Mouse (Mus musculus) T-helper 1 cell (primary cell): ENCODE results near the gene Ston2.

Experiments
- in situ Hi-C: fragments of 300-600 bp; cut with MboI, MseI; formaldehyde crosslinking; loops from one replicate; pipeline ENCODE4 v1.15.1; 2025; ENCODE audit warnings: high pct_unique_total_duplicates

The Ston2 gene

DNA sequence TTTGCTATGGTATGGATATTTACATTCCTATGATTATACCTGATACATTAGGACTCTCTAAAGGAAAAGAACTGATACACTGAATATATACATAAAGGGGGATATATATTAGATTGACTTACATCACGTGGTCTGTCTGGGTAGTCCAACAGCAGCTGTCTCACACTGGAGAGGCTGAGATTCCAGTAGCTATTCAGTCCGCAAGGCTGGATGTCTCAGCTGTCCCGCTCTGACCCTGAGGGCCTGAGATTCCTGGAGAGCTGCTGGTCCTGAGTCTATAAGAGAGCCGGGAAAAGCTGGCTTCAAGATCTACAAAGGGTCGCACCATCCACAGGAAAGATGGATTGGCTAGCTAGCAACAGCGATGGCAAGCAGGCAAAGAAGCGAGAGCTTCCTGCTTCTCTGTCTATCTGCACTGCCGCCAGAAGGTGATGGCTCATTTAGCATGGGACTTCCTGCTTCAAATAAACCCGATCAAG is at the start of gene Ston2:
Ston2 (minus strand) TSS at position 429 of the 479 bp plus-strand sequence.
- in situ Hi-C loops, result no loop called here

DNA sequence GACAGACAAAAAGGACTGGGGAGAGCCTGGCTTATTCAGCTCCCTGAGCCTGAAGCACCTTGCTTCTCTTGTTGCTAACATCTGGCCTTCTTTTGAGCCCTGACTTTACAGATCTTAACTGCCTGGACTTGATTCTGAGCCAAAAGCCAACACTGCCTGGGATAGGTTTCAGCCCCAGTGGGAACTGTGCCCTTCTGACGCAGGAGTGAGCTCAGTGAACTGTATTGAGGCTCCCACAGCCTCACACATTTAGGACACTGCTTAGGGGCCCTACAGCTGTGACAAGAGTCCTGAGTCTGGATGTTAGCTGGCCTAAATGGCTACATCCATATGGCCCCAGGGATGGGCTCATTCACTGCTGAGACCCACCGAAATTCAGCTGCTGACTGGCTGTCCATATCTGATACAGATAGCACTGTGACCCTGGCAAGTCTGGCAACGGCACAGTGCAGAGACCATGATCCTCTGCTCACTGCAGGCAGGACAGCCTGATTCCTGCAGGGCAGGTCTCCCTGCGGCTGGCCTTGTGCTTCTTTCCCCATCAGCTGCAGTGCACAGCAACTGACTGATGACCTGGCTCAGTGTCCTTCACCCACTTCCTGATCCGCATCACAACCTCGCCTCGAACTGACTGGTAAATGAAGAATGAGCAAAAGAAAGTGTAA is 49.3 kb upstream of the Ston2 start:
- in situ Hi-C loops, result no loop called here

- in situ Hi-C loops, result no loop called here
Measured at GRCm38 (mm10) chr12:91833939-91834333, 45.7 kb upstream of the Ston2 start.

GRCm38 (mm10) chr12:91833237-91833938 is 45.2 kb upstream of the Ston2 start:
- in situ Hi-C loops, result no loop called here

GRCm38 (mm10) chr12:91831410-91831809 is 43.2 kb upstream of the Ston2 start:
- in situ Hi-C loops, result no loop called here

GRCm38 (mm10) chr12:91820461-91820860 is 32.3 kb upstream of the Ston2 start:
- in situ Hi-C loops, result no loop called here

DNA sequence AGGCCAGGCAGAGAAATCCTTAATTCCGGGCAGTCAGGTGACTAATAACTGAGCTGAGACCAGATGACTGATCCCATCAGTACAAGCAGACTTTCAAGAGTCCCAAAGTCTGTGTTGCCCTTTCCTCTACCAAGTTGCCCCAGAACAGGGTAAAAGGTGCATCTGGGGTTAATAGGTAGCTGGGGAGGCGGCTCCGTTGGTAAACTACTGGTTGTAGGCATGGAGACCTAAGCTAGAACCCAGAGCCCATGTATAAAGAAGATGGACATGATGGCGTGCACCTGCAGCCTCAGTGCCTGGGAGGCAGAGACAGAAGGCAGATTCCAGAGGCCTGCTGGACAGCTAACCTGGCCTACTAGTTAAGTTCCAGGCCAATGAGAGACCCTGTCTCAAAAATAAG is 30.5 kb upstream of the Ston2 start:
- in situ Hi-C loops, result no loop called here

DNA sequence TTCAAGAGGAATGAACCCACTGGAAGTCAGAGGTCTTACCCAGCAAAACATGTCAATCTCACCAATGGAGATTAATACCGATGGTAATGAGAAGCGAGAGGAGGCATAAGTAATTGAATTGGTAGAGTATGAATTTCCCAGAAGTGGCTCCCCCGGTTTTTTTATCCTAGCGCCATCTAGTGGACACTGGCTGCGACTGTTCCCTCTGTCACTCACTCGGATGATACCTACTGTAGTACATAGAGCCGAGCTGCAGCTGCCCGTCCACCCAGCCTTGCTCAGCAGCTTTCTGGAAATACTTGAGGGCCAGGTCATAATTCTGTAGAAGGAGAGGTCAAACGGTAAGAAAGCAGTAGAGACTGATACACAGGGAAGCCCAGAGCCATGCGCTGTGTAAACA is 27.8 kb upstream of the Ston2 start:
- in situ Hi-C loops, result no loop called here

DNA sequence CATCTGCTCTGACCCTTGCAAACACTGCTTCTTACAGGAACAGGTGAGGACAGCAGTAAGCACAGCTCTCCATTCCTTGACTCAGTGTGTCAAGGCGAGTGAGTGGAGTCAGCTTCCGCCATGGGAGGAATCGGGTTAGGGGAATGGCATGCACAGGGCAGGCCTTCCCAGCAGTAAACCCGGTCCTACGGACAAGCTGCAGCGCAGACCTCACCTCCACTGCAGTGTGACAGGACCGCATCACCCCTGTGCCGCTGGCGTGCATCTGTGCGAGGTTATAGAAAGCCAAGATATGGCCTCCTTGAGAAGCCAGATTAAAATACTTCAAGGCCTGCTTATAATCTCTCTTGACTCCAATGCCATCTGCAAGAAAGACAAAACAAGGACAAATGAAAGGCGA is 27.4 kb upstream of the Ston2 start:
- in situ Hi-C loops, result no loop called here

DNA sequence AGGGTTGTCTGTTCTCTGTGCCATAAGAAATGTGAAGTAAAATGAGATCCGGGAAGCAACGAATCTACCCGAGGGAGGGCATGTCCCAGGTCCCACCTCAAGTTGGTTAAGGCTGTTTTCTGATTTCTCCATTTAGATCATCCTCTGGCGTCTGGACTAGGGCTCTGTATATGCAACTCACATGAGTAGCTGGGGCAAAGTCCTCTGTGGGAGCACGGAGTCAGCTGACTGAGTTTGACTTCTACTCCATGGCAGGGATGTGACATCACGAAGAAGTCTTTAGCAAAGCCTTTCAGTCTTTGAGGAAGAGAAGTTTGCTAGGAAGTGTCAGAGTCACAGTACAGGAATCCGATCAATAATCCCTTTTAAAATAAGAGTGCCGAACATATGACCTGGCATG is 20.7 kb upstream of the Ston2 start:
- in situ Hi-C loops, result no loop called here

- in situ Hi-C loops, result no loop called here
Measured at GRCm38 (mm10) chr12:91807761-91808160, 19.6 kb upstream of the Ston2 start.

DNA sequence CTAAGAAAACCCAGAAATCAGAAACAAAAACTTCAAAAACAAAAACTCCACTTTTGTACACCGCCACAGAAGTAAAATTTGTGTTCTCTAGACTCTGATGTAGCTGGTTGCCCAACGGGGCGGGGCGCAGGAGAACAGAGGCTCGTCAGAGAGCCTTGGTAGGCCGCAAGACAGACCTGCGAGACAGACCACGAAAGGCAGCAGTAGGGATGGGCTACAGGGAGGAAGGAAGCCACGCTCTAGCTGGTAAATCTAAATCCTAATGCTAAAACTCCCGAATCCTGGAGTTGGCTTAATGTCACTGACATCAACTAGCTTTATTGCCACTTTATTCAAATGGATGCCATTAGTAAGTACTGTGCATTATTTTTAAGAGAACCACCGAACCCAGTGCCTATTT is 18.9 kb upstream of the Ston2 start:
- in situ Hi-C loops, result no loop called here

DNA sequence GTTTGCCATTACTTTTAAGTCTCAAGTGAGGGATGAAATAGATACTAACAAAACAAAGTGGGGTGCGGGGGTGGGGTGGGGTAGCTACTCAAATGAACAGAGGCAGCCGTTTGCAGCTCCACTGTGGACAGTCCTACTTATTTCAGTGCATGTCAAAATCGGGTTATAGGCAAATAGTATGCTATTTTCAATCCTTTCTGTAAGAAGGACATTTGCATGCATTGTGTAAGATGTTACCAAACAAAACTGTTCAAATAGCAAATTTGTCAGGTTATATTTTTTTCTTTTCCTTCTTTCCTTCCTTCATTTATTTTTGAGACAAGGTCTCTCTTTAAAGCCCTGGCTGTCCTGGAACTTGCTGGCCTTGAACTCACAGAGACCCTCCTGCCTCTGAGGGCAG is 16.1 kb upstream of the Ston2 start:
- in situ Hi-C loops, result no loop called here

- in situ Hi-C loops, result no loop called here
Measured at GRCm38 (mm10) chr12:91803207-91803932, 15.2 kb upstream of the Ston2 start.

DNA sequence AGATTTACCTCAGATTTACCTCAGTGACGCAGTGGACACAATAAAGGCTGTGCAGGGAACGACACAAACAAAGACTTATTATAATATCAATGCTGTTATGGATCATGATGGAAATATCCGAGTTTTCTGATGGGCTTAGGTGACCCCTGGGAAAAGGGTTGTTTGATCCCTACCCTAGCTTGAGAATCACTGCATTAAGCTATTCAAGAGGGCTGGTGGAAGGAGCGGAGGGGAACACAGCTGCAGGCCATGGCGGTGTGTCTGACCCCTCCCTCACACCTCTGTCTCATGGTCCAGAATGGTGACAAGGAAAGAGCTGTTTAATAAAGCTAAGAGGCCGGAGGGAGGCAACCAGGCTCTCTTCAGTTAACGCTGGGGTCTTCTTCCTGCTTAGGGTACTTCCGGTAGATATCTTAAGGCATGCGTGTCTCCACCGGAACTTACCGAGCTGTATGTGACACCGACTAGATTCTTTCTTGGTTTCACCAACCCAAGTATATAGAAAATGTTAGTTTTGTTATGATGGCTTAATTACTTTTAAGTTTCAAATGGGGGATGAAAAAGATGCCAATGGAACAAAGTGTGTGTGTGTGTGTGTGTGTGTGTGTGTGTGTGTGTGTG is 14.5 kb upstream of the Ston2 start:
- in situ Hi-C loops, result no loop called here

DNA sequence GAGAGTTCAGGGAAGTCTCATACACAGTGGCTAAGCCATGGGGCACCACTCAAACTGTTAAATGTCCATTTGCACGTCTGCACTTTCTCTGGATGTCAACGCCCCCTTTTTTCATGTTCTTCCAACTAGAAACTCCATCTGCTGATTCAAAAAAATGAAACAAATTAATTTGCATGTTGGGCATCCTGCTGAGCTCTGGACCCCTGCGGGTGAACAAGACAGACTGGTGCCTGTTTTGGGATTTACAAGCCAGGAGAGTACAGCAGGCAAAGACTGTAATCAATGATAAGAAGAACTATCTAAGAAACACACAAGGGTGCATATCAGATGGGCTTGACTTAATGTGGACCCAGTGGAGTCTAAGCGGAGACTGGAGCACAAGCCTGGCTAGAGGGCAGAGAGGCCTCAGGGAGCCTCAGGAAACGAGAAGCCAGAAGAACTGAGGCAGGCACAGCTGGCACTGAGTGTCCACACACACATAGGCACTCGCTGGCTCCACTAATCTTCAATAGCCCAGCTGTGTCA is 12.7 kb upstream of the Ston2 start:
- in situ Hi-C loops, result no loop called here

- in situ Hi-C loops, result no loop called here
Measured at GRCm38 (mm10) chr12:91799821-91800335, 11.7 kb upstream of the Ston2 start.

GRCm38 (mm10) chr12:91799379-91799773 is 11.2 kb upstream of the Ston2 start:
- in situ Hi-C loops, result no loop called here

DNA sequence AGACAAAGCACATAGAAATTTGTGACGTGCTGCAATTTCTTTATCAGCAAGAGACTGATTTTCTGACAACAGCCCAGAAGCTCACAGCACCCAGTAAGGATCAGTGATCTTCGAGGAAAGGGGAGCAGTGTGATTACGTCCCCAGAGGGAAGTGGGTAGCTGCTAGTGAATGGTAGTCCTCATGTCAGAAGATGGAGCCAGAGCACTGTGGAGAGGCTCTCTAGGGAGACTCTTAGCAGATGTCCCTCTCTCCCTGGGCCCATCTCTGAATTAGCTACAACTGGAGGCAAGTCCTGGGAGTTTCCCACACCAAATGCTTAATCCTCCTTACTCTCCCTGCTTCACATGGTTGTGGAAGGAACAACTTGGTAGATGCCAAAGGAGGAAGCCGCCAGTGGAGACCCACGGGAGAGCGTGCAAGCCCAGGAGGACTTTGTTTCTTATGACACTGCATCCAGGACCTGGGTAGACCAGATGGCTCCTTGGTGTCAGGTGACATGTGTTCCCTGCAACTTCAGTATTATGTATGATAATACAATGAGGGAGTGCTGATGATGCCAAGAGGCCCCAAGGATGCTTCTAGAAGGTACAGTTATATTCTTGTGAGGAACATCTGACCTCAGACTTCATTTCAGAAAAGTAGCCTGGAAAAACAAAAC is 10.7 kb upstream of the Ston2 start:
- in situ Hi-C loops, result no loop called here

DNA sequence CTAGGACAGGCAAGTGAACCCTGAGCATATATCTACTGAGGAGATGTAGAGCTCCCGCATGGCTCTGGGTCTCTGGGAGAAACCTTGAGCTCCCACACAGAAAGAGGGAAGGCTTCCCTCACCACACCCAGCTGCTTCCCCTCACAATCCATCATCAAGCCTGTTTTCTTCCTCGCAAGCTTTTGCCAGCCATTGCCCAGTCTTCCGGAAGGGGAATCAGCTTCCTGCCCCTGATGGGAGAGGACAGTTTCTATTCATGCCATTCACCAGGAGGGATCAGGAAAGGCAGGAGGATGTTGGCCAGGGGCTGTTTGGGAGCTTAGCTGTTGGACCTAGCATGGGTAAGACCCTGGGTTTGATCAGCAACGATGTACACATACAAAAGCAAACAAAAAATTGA is 8.6 kb upstream of the Ston2 start:
- in situ Hi-C loops, result no loop called here

GRCm38 (mm10) chr12:91793266-91793665 is 5.1 kb upstream of the Ston2 start:
- in situ Hi-C loops, result loop anchor here (5.0 kb wide), 2 partner anchors 151 to 381 kb away; no protein-coding TSS in a partner anchor
